Mouse (Mus musculus): Measurements from ENCODE around the gene Defb15.
"Not testable (repeated sequence)": the region's sequence is repeated elsewhere in the genome, so short reads cannot be mapped to it uniquely, and the experiment has no call there.

The Defb15 gene

GRCm38 (mm10) chr8:21932610-21933009, at the start of gene Defb15:
TSS of gene Defb15 (minus strand) at chr8:21932710.
- DNase-seq = no peak

GRCm38 (mm10) chr8:21981664-21982337, 49.3 kb upstream of the Defb15 start:
- no peak for DNase-seq

GRCm38 (mm10) chr8:21978193-21978592, 45.7 kb upstream of the Defb15 start:
- DNase-seq = no peak

- DNase-seq = peak; percentile 71
Observed at GRCm38 (mm10) chr8:21969475-21969874, 37.0 kb upstream of the Defb15 start, which contains the start of gene Ccdc70. TSS of gene Ccdc70 (plus strand) at chr8:21969775.

- DNase-seq = peak; percentile 13
Observed at GRCm38 (mm10) chr8:21966646-21967045, 34.1 kb upstream of the Defb15 start.

- DNase-seq = peak; percentile 42
Observed at GRCm38 (mm10) chr8:21958414-21958813, 25.9 kb upstream of the Defb15 start, which contains the start of gene Fam90a1a. TSS of gene Fam90a1a (plus strand) at chr8:21958714.

- DNase-seq = peak; percentile 69
Observed at GRCm38 (mm10) chr8:21956336-21956735, 23.8 kb upstream of the Defb15 start.

- peak; percentile 15 for DNase-seq
Observed at GRCm38 (mm10) chr8:21955321-21955720, 22.8 kb upstream of the Defb15 start.

- DNase-seq = peak; percentile 63
Observed at GRCm38 (mm10) chr8:21947311-21948017, 15.0 kb upstream of the Defb15 start.

- no peak for DNase-seq
Observed at GRCm38 (mm10) chr8:21946462-21946861, 14.0 kb upstream of the Defb15 start, which contains the start of gene Defb13. TSS of gene Defb13 (plus strand) at chr8:21946762.

GRCm38 (mm10) chr8:21938052-21938451, 5.5 kb upstream of the Defb15 start, which contains the start of gene Defb35:
TSS of gene Defb35 (plus strand) at chr8:21938352.
- not testable (repeated sequence) for DNase-seq

GRCm38 (mm10) chr8:21930754-21931153, 1.8 kb downstream of the Defb15 start:
- DNase-seq = not testable (repeated sequence)

- no peak for DNase-seq
Observed at GRCm38 (mm10) chr8:21915625-21916024, 16.9 kb downstream of the Defb15 start.

- no peak for DNase-seq
Observed at GRCm38 (mm10) chr8:21912554-21912953, 20.0 kb downstream of the Defb15 start.

- DNase-seq = no peak
Observed at GRCm38 (mm10) chr8:21911931-21912330, 20.6 kb downstream of the Defb15 start.

- DNase-seq = not testable (repeated sequence)
Observed at GRCm38 (mm10) chr8:21906290-21906689, 26.2 kb downstream of the Defb15 start, which contains the start of gene Defb11. TSS of gene Defb11 (minus strand) at chr8:21906412.

- DNase-seq = not testable (repeated sequence)
Observed at GRCm38 (mm10) chr8:21885321-21885720, 47.2 kb downstream of the Defb15 start, which contains the start of gene Defb9. TSS of gene Defb9 (minus strand) at chr8:21885421.

Data from heart, adult 11 months (tissue).